In the genomic region with DNA sequence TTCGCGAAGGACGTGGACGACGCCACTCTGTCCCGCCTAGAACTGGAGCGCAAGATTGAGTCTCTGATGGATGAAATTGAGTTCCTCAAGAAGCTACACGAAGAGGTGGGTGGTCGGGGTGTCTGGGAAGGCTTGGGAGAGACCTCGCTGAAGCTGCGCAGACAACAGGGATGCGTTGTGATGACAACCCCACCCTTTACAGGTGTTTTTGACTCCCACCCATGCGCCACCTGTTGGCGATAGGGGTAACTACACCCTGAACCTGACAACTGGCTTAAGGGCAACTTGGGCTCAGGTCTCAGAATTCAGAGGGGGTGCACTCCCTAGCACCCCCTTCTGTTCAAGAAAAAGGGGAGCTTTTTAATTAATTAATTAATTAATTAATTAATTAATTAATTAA, we compare ENCODE assay signal across 8 mouse cellular contexts. TPM values are rescaled to one million over a fixed set of nuclear protein-coding genes. Genes with fewer than 3 reads are reported as not detected.
DNase-seq lines count a peak whose midpoint lies in the region; ATAC-seq lines count a peak whose summit lies in the region.

No protein-coding gene starts in this region.

- H3K27ac ChIP-seq in kidney, embryonic 15.5 days, result no peak overlapping the region
- no peak overlapping the region for H3K27ac ChIP-seq in kidney, embryonic 16.5 days (ENCODE audit: low read length)
- H3K27ac ChIP-seq in heart, embryonic 14.5 days (replicated peaks in 1 of 2; ENCODE audit: control insufficient read depth in 1 of 2, insufficient read depth in 1 of 2, low read depth in 2 of 2, low read length in 2 of 2), result no peak overlapping the region
- no peak overlapping the region for H3K27ac ChIP-seq in liver, embryonic 15.5 days (replicated peaks)

- 0 out of 2 replicates have a peak overlapping the region, but pooled peaks have one; percentile 37 for H3K4me3 ChIP-seq in kidney, embryonic 15.5 days (replicated peaks)
- no peak overlapping the region; the same call in 1 of the 2 replicates for H3K4me3 ChIP-seq in kidney, embryonic 16.5 days (ENCODE audit: low read length)
- H3K4me3 ChIP-seq in heart, embryonic 14.5 days (ENCODE audit: control insufficient read depth in 1 of 2, insufficient read depth in 1 of 2, low read depth in 1 of 2, low read length in 2 of 2), result no peak overlapping the region; a peak in 1 of 4 replicates
- no peak overlapping the region for H3K4me3 ChIP-seq in liver, embryonic 15.5 days (replicated peaks)

- peaks cover 94% of the 10 kb centered on the region for H3K27me3 ChIP-seq in kidney, embryonic 15.5 days
- H3K27me3 ChIP-seq in kidney, embryonic 16.5 days (ENCODE audit: insufficient read depth, low read length), result peaks cover 84% of the 10 kb centered on the region
- H3K27me3 ChIP-seq in heart, embryonic 14.5 days (ENCODE audit: control insufficient read depth, insufficient read depth, low read length), result peaks cover 85% of the 10 kb centered on the region
- H3K27me3 ChIP-seq in liver, embryonic 15.5 days, result peaks cover 94% of the 10 kb centered on the region

- peak overlapping the region; percentile 58; the same call in 1 of the 2 replicates for H3K4me2 ChIP-seq in kidney, embryonic 15.5 days
- no peak overlapping the region for H3K4me2 ChIP-seq in kidney, embryonic 16.5 days (replicated peaks; ENCODE audit: low read depth, low read length)
- H3K4me2 ChIP-seq in heart, embryonic 14.5 days (ENCODE audit: low read length), result peak overlapping the region; percentile 77
- peak overlapping the region; percentile 55; the same call in 1 of the 2 replicates for H3K4me2 ChIP-seq in liver, embryonic 15.5 days

- no peak overlapping the region for H3K9ac ChIP-seq in kidney, embryonic 15.5 days
- H3K9ac ChIP-seq in kidney, embryonic 16.5 days (replicated peaks; ENCODE audit: low read length), result no peak overlapping the region
- no peak overlapping the region for H3K9ac ChIP-seq in heart, embryonic 14.5 days (ENCODE audit: low read length)
- H3K9ac ChIP-seq in liver, embryonic 15.5 days, result no peak overlapping the region

- WGBS in kidney, embryonic 15.5 days, result 5% methylated on average over 14 of the region's 14 CpGs
- 10% methylated on average over 14 of the region's 14 CpGs for WGBS in kidney, embryonic 16.5 days
- 7% methylated on average over 14 of the region's 14 CpGs for WGBS in heart, embryonic 14.5 days
- WGBS in liver, embryonic 15.5 days (ENCODE audit: insufficient replicate concordance), result 11% methylated on average over 14 of the region's 14 CpGs

- ATAC-seq in kidney, embryonic 15.5 days (replicated peaks; ENCODE audit: low FRiP score), result no peak
- no peak for ATAC-seq in kidney, embryonic 16.5 days (ENCODE audit: low FRiP score, low TSS enrichment)
- no peak for ATAC-seq in heart, embryonic 14.5 days (ENCODE audit: insufficient number of reproducible peaks, insufficient read depth, low FRiP score, low read depth)
- ATAC-seq in liver, embryonic 15.5 days (ENCODE audit: insufficient read depth), result no peak

- H3K4me1 ChIP-seq in kidney, embryonic 15.5 days, result peaks cover 41% of the 10 kb centered on the region
- H3K4me1 ChIP-seq in kidney, embryonic 16.5 days (ENCODE audit: insufficient read depth, low read length), result peaks cover 21% of the 10 kb centered on the region
- peaks cover 3 to 13% of the 10 kb centered on the region in 2 experiments; a peak in 3 of 4 replicates for H3K4me1 ChIP-seq in heart, embryonic 14.5 days (ENCODE audit: control insufficient read depth in 2 of 2, insufficient read depth in 2 of 2, low read length in 2 of 2)
- H3K4me1 ChIP-seq in liver, embryonic 15.5 days (replicated peaks), result peaks cover 16% of the 10 kb centered on the region

- DNase-seq in ZHBTc4 (ENCODE audit: low read depth, low spot score), result peak; percentile 89
- peak; percentile 63 for DNase-seq in retina, embryonic 14.5 days (ENCODE audit: low spot score)
- no peak for DNase-seq in left cerebral cortex, adult 18-20 months (ENCODE audit: low spot score in 2 of 2)
- no peak for DNase-seq in right cerebral cortex, adult 18-20 months

- H3K9me3 ChIP-seq in kidney, embryonic 15.5 days (replicated peaks), result no peaks in the 10 kb centered on the region
- H3K9me3 ChIP-seq in kidney, embryonic 16.5 days (ENCODE audit: low read length), result no peaks in the 10 kb centered on the region
- no peaks in the 10 kb centered on the region for H3K9me3 ChIP-seq in heart, embryonic 14.5 days (ENCODE audit: control insufficient read depth, low read length)
- H3K9me3 ChIP-seq in liver, embryonic 15.5 days (replicated peaks), result no peaks in the 10 kb centered on the region

- no peaks in the 10 kb centered on the region for H3K36me3 ChIP-seq in kidney, embryonic 15.5 days
- no peaks in the 10 kb centered on the region for H3K36me3 ChIP-seq in kidney, embryonic 16.5 days (ENCODE audit: insufficient read depth, low read length)
- no peaks in the 10 kb centered on the region for H3K36me3 ChIP-seq in heart, embryonic 14.5 days (ENCODE audit: control insufficient read depth, insufficient read depth, low read length)
- no peaks in the 10 kb centered on the region for H3K36me3 ChIP-seq in liver, embryonic 15.5 days (replicated peaks)

RNA-seq across cellular contexts. Expression of a gene that starts 1.4 kb away (rescaled TPM):
- polyA plus RNA-seq in kidney, embryonic 15.5 days (2015; fragmentation: Nextera tagmentation; extraction: Ambion mirVana), result 5.9 and 12.6 TPM in 2 replicates
- polyA plus RNA-seq in kidney, embryonic 16.5 days (2015; fragmentation: Nextera tagmentation; extraction: Ambion mirVana), result 3.3 and 5.8 TPM in 2 replicates
- 0.36 and 3.2 TPM in 2 replicates for polyA plus RNA-seq in heart, embryonic 14.5 days (2014; fragmentation: Nextera tagmentation; extraction: Ambion mirVana)
- polyA plus RNA-seq in liver, embryonic 15.5 days (2015; fragmentation: Nextera tagmentation; extraction: Ambion mirVana), result 0.83 and 1.2 TPM in 2 replicates
- total RNA-seq in left cerebral cortex, adult 18-20 months (2021), result 1 to 10 TPM in 1 of 2 experiments, under 1 TPM in 1; 0.77 to 2.6 TPM

RNA-seq across cellular contexts. Expression of a gene that starts 18.0 kb away (rescaled TPM):
- polyA plus RNA-seq in kidney, embryonic 15.5 days (2015; fragmentation: Nextera tagmentation; extraction: Ambion mirVana), result 33.8 and 39.4 TPM in 2 replicates
- 35.8 and 45.8 TPM in 2 replicates for polyA plus RNA-seq in kidney, embryonic 16.5 days (2015; fragmentation: Nextera tagmentation; extraction: Ambion mirVana)
- polyA plus RNA-seq in heart, embryonic 14.5 days (2014; fragmentation: Nextera tagmentation; extraction: Ambion mirVana), result 14.8 and 16.5 TPM in 2 replicates
- 14.6 and 15.9 TPM in 2 replicates for polyA plus RNA-seq in liver, embryonic 15.5 days (2015; fragmentation: Nextera tagmentation; extraction: Ambion mirVana)
- total RNA-seq in left cerebral cortex, adult 18-20 months (2021), result not detected

RNA-seq across cellular contexts. Expression of a gene that starts 26.6 kb away (rescaled TPM):
- polyA plus RNA-seq in kidney, embryonic 15.5 days (2015; fragmentation: Nextera tagmentation; extraction: Ambion mirVana), result 180 and 185 TPM in 2 replicates
- polyA plus RNA-seq in kidney, embryonic 16.5 days (2015; fragmentation: Nextera tagmentation; extraction: Ambion mirVana), result 213 and 219 TPM in 2 replicates
- 143 and 146 TPM in 2 replicates for polyA plus RNA-seq in heart, embryonic 14.5 days (2014; fragmentation: Nextera tagmentation; extraction: Ambion mirVana)
- 271 and 291 TPM in 2 replicates for polyA plus RNA-seq in liver, embryonic 15.5 days (2015; fragmentation: Nextera tagmentation; extraction: Ambion mirVana)
- total RNA-seq in left cerebral cortex, adult 18-20 months (2021), result 10 to 100 TPM; 65.4 to 66.8 TPM

RNA-seq across cellular contexts. Expression of a gene that starts 31.3 kb away (rescaled TPM):
- 0.72 and 1.1 TPM in 2 replicates for polyA plus RNA-seq in kidney, embryonic 15.5 days (2015; fragmentation: Nextera tagmentation; extraction: Ambion mirVana)
- polyA plus RNA-seq in kidney, embryonic 16.5 days (2015; fragmentation: Nextera tagmentation; extraction: Ambion mirVana), result 0.94 and 1.2 TPM in 2 replicates
- polyA plus RNA-seq in heart, embryonic 14.5 days (2014; fragmentation: Nextera tagmentation; extraction: Ambion mirVana), result 0.27 and 0.41 TPM in 2 replicates
- polyA plus RNA-seq in liver, embryonic 15.5 days (2015; fragmentation: Nextera tagmentation; extraction: Ambion mirVana), result not detected in 2 replicates
- not detected for total RNA-seq in left cerebral cortex, adult 18-20 months (2021)

RNA-seq across cellular contexts. Expression of a gene that starts 36.6 kb away (rescaled TPM):
- 8.6 and 8.8 TPM in 2 replicates for polyA plus RNA-seq in kidney, embryonic 15.5 days (2015; fragmentation: Nextera tagmentation; extraction: Ambion mirVana)
- 8.0 and 10.0 TPM in 2 replicates for polyA plus RNA-seq in kidney, embryonic 16.5 days (2015; fragmentation: Nextera tagmentation; extraction: Ambion mirVana)
- polyA plus RNA-seq in heart, embryonic 14.5 days (2014; fragmentation: Nextera tagmentation; extraction: Ambion mirVana), result 0.93 and 1.3 TPM in 2 replicates
- 18.1 and 21.5 TPM in 2 replicates for polyA plus RNA-seq in liver, embryonic 15.5 days (2015; fragmentation: Nextera tagmentation; extraction: Ambion mirVana)
- total RNA-seq in left cerebral cortex, adult 18-20 months (2021), result not detected

Comparison
In these comparisons a context has a peak if more than half of its experiments do, and no peak if none do; other contexts are left out.
1. DNase-seq: peak in ZHBTc4 (single experiment) and retina, embryonic 14.5 days (single experiment); none in left cerebral cortex, adult 18-20 months (0 of 2) and right cerebral cortex, adult 18-20 months (single experiment).